Mouse (Mus musculus): ENCODE data around the gene Rbm26. TPM values are rescaled to one million over a fixed set of nuclear protein-coding genes. Genes with fewer than 3 reads are reported as not detected.
A peak's percentile ranks its signal among the peaks of the same experiment; 100 is the strongest.

Gene Rbm26
- polyA plus RNA-seq (2014; fragmentation: Nextera tagmentation; extraction: Ambion mirVana), result 29.6 and 33.0 TPM in 2 replicates

- peak; percentile 98 for ATAC-seq
- peak within 1 kb of the TSS; percentile 96 for H3K4me3 ChIP-seq (ENCODE audit: low read depth, low read length)
- no peaks in the 10 kb centered on the region for H3K9me3 ChIP-seq (replicated peaks; ENCODE audit: control insufficient read depth, low read length)
- under 1% methylated on average over 28 of the region's 28 CpGs for WGBS
- H3K36me3 ChIP-seq (ENCODE audit: control insufficient read depth, insufficient read depth, low read length), result no peaks in the 10 kb centered on the region
- H3K27ac ChIP-seq (ENCODE audit: low read depth, low read length), result peak within 1 kb of the TSS; percentile 94
- no peaks in the 10 kb centered on the region for H3K27me3 ChIP-seq (replicated peaks; ENCODE audit: control insufficient read depth, insufficient read depth, low read length)
- H3K4me2 ChIP-seq (ENCODE audit: low read length), result peak within 1 kb of the TSS; percentile 79
- DNase-seq (ENCODE audit: low spot score), result peak; percentile 98
- H3K4me1 ChIP-seq (ENCODE audit: control insufficient read depth, insufficient read depth, low read length), result peaks cover 20% of the 10 kb centered on the region
- H3K9ac ChIP-seq (ENCODE audit: low read length), result peak within 1 kb of the TSS; percentile 97
Observed at GRCm38 (mm10) chr14:105177238-105177693, at the start of gene Rbm26. Gene Rbm26, minus strand, starts transcription at chr14:105177327.

- no peak overlapping the region for H3K4me2 ChIP-seq (ENCODE audit: low read length)
- no peaks in the 10 kb centered on the region for H3K9me3 ChIP-seq (replicated peaks; ENCODE audit: control insufficient read depth, low read length)
- no peak overlapping the region for H3K9ac ChIP-seq (ENCODE audit: low read length)
- no peaks in the 10 kb centered on the region for H3K4me1 ChIP-seq (ENCODE audit: control insufficient read depth, insufficient read depth, low read length)
- no peak for ATAC-seq
- H3K4me3 ChIP-seq (ENCODE audit: low read depth, low read length), result no peak overlapping the region
- no peak for DNase-seq (ENCODE audit: low spot score)
- H3K36me3 ChIP-seq (ENCODE audit: control insufficient read depth, insufficient read depth, low read length), result no peaks in the 10 kb centered on the region
- 95% methylated on average over 4 of the region's 4 CpGs for WGBS
- no peaks in the 10 kb centered on the region for H3K27me3 ChIP-seq (replicated peaks; ENCODE audit: control insufficient read depth, insufficient read depth, low read length)
- no peak overlapping the region for H3K27ac ChIP-seq (ENCODE audit: low read depth, low read length)
Observed at GRCm38 (mm10) chr14:105225790-105226189, 48.7 kb upstream of the Rbm26 start.

- 80% methylated on average over 4 of the region's 4 CpGs for WGBS
- DNase-seq (ENCODE audit: low spot score) (no peak), ATAC-seq (no peak)
- H3K9me3 ChIP-seq (replicated peaks; ENCODE audit: control insufficient read depth, low read length), result no peaks in the 10 kb centered on the region
- H3K27ac ChIP-seq (ENCODE audit: low read depth, low read length), result no peak overlapping the region
- no peaks in the 10 kb centered on the region for H3K4me1 ChIP-seq (ENCODE audit: control insufficient read depth, insufficient read depth, low read length)
- no peaks in the 10 kb centered on the region for H3K27me3 ChIP-seq (replicated peaks; ENCODE audit: control insufficient read depth, insufficient read depth, low read length)
- no peak overlapping the region for H3K9ac ChIP-seq (ENCODE audit: low read length)
- H3K4me2 ChIP-seq (ENCODE audit: low read length), result no peak overlapping the region
- no peaks in the 10 kb centered on the region for H3K36me3 ChIP-seq (ENCODE audit: control insufficient read depth, insufficient read depth, low read length)
- no peak overlapping the region for H3K4me3 ChIP-seq (ENCODE audit: low read depth, low read length)
Observed at GRCm38 (mm10) chr14:105222240-105222639, 45.1 kb upstream of the Rbm26 start.

- 68% methylated on average over 9 of the region's 9 CpGs for WGBS
- Histone ChIP-seq H3K36me3 (ENCODE audit: control insufficient read depth, insufficient read depth, low read length) (no peaks in the 10 kb centered on the region), H3K27me3 (replicated peaks; ENCODE audit: control insufficient read depth, insufficient read depth, low read length) (no peaks in the 10 kb centered on the region), H3K9me3 (replicated peaks; ENCODE audit: control insufficient read depth, low read length) (no peaks in the 10 kb centered on the region), H3K4me1 (ENCODE audit: control insufficient read depth, insufficient read depth, low read length) (no peaks in the 10 kb centered on the region), H3K4me3 (ENCODE audit: low read depth, low read length) (no peak overlapping the region), H3K27ac (ENCODE audit: low read depth, low read length) (no peak overlapping the region), H3K4me2 (ENCODE audit: low read length) (no peak overlapping the region), H3K9ac (ENCODE audit: low read length) (no peak overlapping the region)
- DNase-seq (ENCODE audit: low spot score) (peak; percentile 46), ATAC-seq (peak; percentile 29; the same call in 1 of the 2 replicates)
Observed at GRCm38 (mm10) chr14:105219525-105220376, 42.6 kb upstream of the Rbm26 start.

- ATAC-seq, result no peak
Observed at GRCm38 (mm10) chr14:105198401-105198800, 21.3 kb upstream of the Rbm26 start.

GRCm38 (mm10) chr14:105194682-105195081, 17.6 kb upstream of the Rbm26 start:
- Histone ChIP-seq H3K9me3 (replicated peaks; ENCODE audit: control insufficient read depth, low read length) (no peaks in the 10 kb centered on the region), H3K9ac (ENCODE audit: low read length) (no peak overlapping the region), H3K27ac (ENCODE audit: low read depth, low read length) (no peak overlapping the region), H3K4me1 (ENCODE audit: control insufficient read depth, insufficient read depth, low read length) (no peaks in the 10 kb centered on the region), H3K4me3 (ENCODE audit: low read depth, low read length) (no peak overlapping the region), H3K4me2 (ENCODE audit: low read length) (no peak overlapping the region), H3K27me3 (replicated peaks; ENCODE audit: control insufficient read depth, insufficient read depth, low read length) (no peaks in the 10 kb centered on the region), H3K36me3 (ENCODE audit: control insufficient read depth, insufficient read depth, low read length) (no peaks in the 10 kb centered on the region)
- no peak for DNase-seq (ENCODE audit: low spot score)
- 63% methylated on average over 4 of the region's 4 CpGs for WGBS
- no peak for ATAC-seq

More at GRCm38 (mm10) chr14:105198401-105198800, 21.3 kb upstream of the Rbm26 start:
- no peak for DNase-seq (ENCODE audit: low spot score)
- no peak overlapping the region for H3K4me2 ChIP-seq (ENCODE audit: low read length)
- H3K36me3 ChIP-seq (ENCODE audit: control insufficient read depth, insufficient read depth, low read length), result no peaks in the 10 kb centered on the region
- no peak overlapping the region for H3K9ac ChIP-seq (ENCODE audit: low read length)
- no peak overlapping the region for H3K4me3 ChIP-seq (ENCODE audit: low read depth, low read length)
- no peak overlapping the region for H3K27ac ChIP-seq (ENCODE audit: low read depth, low read length)
- 54% methylated on average over 5 of the region's 5 CpGs for WGBS
- H3K4me1 ChIP-seq (ENCODE audit: control insufficient read depth, insufficient read depth, low read length), result no peaks in the 10 kb centered on the region
- no peaks in the 10 kb centered on the region for H3K27me3 ChIP-seq (replicated peaks; ENCODE audit: control insufficient read depth, insufficient read depth, low read length)
- H3K9me3 ChIP-seq (replicated peaks; ENCODE audit: control insufficient read depth, low read length), result no peaks in the 10 kb centered on the region

GRCm38 (mm10) chr14:105184866-105185265, 7.7 kb upstream of the Rbm26 start:
- Histone ChIP-seq H3K27me3 (replicated peaks; ENCODE audit: control insufficient read depth, insufficient read depth, low read length) (no peaks in the 10 kb centered on the region), H3K36me3 (ENCODE audit: control insufficient read depth, insufficient read depth, low read length) (no peaks in the 10 kb centered on the region), H3K9me3 (replicated peaks; ENCODE audit: control insufficient read depth, low read length) (no peaks in the 10 kb centered on the region), H3K9ac (ENCODE audit: low read length) (no peak overlapping the region), H3K4me2 (ENCODE audit: low read length) (no peak overlapping the region), H3K4me3 (ENCODE audit: low read depth, low read length) (no peak overlapping the region), H3K4me1 (ENCODE audit: control insufficient read depth, insufficient read depth, low read length) (no peaks in the 10 kb centered on the region), H3K27ac (ENCODE audit: low read depth, low read length) (no peak overlapping the region)
- ATAC-seq, result 0 out of 2 replicates have a peak, but pooled peaks have one; percentile 7
- DNase-seq (ENCODE audit: low spot score), result peak; percentile 53
- 76% methylated on average over 3 of the region's 3 CpGs for WGBS

- no peak overlapping the region for H3K4me3 ChIP-seq (ENCODE audit: low read depth, low read length)
- H3K9ac ChIP-seq (ENCODE audit: low read length), result no peak overlapping the region
- no peak overlapping the region for H3K27ac ChIP-seq (ENCODE audit: low read depth, low read length)
- ATAC-seq, result no peak
- 82% methylated on average over 3 of the region's 3 CpGs for WGBS
- H3K27me3 ChIP-seq (replicated peaks; ENCODE audit: control insufficient read depth, insufficient read depth, low read length), result no peaks in the 10 kb centered on the region
- H3K4me1 ChIP-seq (ENCODE audit: control insufficient read depth, insufficient read depth, low read length), result no peaks in the 10 kb centered on the region
- no peak for DNase-seq (ENCODE audit: low spot score)
- no peaks in the 10 kb centered on the region for H3K36me3 ChIP-seq (ENCODE audit: control insufficient read depth, insufficient read depth, low read length)
- no peak overlapping the region for H3K4me2 ChIP-seq (ENCODE audit: low read length)
- no peaks in the 10 kb centered on the region for H3K9me3 ChIP-seq (replicated peaks; ENCODE audit: control insufficient read depth, low read length)
Observed at GRCm38 (mm10) chr14:105182786-105183185, 5.7 kb upstream of the Rbm26 start.

- WGBS, result 94% methylated on average over 3 of the region's 3 CpGs
Observed at GRCm38 (mm10) chr14:105179733-105180132, 2.6 kb upstream of the Rbm26 start.

More at GRCm38 (mm10) chr14:105179733-105180132, 2.6 kb upstream of the Rbm26 start:
- Histone ChIP-seq H3K4me3 (ENCODE audit: low read depth, low read length) (no peak overlapping the region), H3K27me3 (replicated peaks; ENCODE audit: control insufficient read depth, insufficient read depth, low read length) (no peaks in the 10 kb centered on the region), H3K27ac (ENCODE audit: low read depth, low read length) (no peak overlapping the region), H3K9me3 (replicated peaks; ENCODE audit: control insufficient read depth, low read length) (no peaks in the 10 kb centered on the region), H3K9ac (ENCODE audit: low read length) (no peak overlapping the region), H3K36me3 (ENCODE audit: control insufficient read depth, insufficient read depth, low read length) (no peaks in the 10 kb centered on the region), H3K4me2 (ENCODE audit: low read length) (no peak overlapping the region), H3K4me1 (ENCODE audit: control insufficient read depth, insufficient read depth, low read length) (peaks cover 14% of the 10 kb centered on the region)
- no peak for DNase-seq (ENCODE audit: low spot score)
- no peak for ATAC-seq

Data from forebrain, embryonic 14.5 days (tissue).